Mouse (Mus musculus): ENCODE data around the gene Dlgap1. TPM values are rescaled to one million over a fixed set of nuclear protein-coding genes. Genes with fewer than 3 reads are reported as not detected.

Dlgap1 gene
- polyA plus RNA-seq, 1 experiment from 2014 or later, result 0.52 TPM

GRCm38 (mm10) chr17:70427866-70428265, 459.0 kb downstream of the Dlgap1 start:
- Histone ChIP-seq H3K27ac (ENCODE audit: poor library complexity, severe bottlenecking) (no peak overlapping the region), H3K9ac (no peak overlapping the region), H3K4me2 (no peak overlapping the region), H3K36me3 (no peaks in the 10 kb centered on the region), H3K9me3 (replicated peaks) (no peaks in the 10 kb centered on the region), H3K27me3 (replicated peaks) (no peaks in the 10 kb centered on the region), H3K4me3 (no peak overlapping the region), H3K4me1 (replicated peaks) (no peaks in the 10 kb centered on the region)
- ATAC-seq (ENCODE audit: insufficient number of reproducible peaks, low FRiP score), result no peak
- 82% methylated on average over 9 of the region's 9 CpGs for WGBS

- H3K27me3 ChIP-seq (replicated peaks), result no peaks in the 10 kb centered on the region
- 0 out of 2 replicates have a peak, but pooled peaks cover 2% of the 10 kb centered on the region for H3K9me3 ChIP-seq (replicated peaks)
- H3K9ac ChIP-seq, result no peak overlapping the region
- H3K4me1 ChIP-seq (replicated peaks), result no peaks in the 10 kb centered on the region
- ATAC-seq (ENCODE audit: insufficient number of reproducible peaks, low FRiP score), result no peak
- no peak overlapping the region for H3K27ac ChIP-seq (ENCODE audit: poor library complexity, severe bottlenecking)
- H3K4me2 ChIP-seq, result peak overlapping the region; percentile 57
- no peak overlapping the region for H3K4me3 ChIP-seq
- 15% methylated on average over 17 of the region's 17 CpGs for WGBS
- no peaks in the 10 kb centered on the region for H3K36me3 ChIP-seq
Observed at GRCm38 (mm10) chr17:70429746-70430451, 461.0 kb downstream of the Dlgap1 start.

GRCm38 (mm10) chr17:70430452-70430787, 461.5 kb downstream of the Dlgap1 start:
- 19% methylated on average over 5 of the region's 5 CpGs for WGBS
- ATAC-seq (ENCODE audit: insufficient number of reproducible peaks, low FRiP score), result no peak

DNA sequence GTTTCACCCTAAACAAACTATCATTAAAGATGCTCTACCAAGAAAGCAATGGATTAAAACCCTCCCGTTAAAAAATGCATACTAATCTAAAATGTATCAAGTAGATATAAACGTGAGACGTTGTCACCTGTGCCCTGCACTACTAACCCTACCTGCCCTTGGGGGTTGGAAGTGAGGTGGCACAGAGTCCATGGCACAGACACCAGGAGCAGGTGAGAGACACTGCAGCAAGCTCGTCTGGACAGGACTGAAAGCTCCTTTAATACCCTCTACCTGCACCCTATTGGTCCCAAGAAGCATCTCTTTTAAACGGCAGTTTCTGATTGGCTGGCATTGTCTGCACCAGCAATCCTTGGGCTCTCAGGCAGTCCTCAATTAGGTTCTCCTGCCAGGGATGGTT, 464.0 kb downstream of the Dlgap1 start:
- Histone ChIP-seq H3K4me1 (replicated peaks) (no peaks in the 10 kb centered on the region), H3K9me3 (replicated peaks) (0 out of 2 replicates have a peak, but pooled peaks cover 2% of the 10 kb centered on the region), H3K4me2 (no peak overlapping the region), H3K27me3 (replicated peaks) (no peaks in the 10 kb centered on the region), H3K4me3 (no peak overlapping the region), H3K36me3 (no peaks in the 10 kb centered on the region), H3K27ac (ENCODE audit: poor library complexity, severe bottlenecking) (no peak overlapping the region), H3K9ac (no peak overlapping the region)
- WGBS, result 70% methylated on average over 5 of the region's 5 CpGs
- no peak for ATAC-seq (ENCODE audit: insufficient number of reproducible peaks, low FRiP score)

More at GRCm38 (mm10) chr17:70430452-70430787, 461.5 kb downstream of the Dlgap1 start:
- Histone ChIP-seq H3K36me3 (no peaks in the 10 kb centered on the region), H3K27ac (ENCODE audit: poor library complexity, severe bottlenecking) (no peak overlapping the region), H3K27me3 (replicated peaks) (no peaks in the 10 kb centered on the region), H3K9ac (no peak overlapping the region), H3K4me2 (no peak overlapping the region), H3K9me3 (replicated peaks) (0 out of 2 replicates have a peak, but pooled peaks cover 2% of the 10 kb centered on the region), H3K4me1 (replicated peaks) (no peaks in the 10 kb centered on the region), H3K4me3 (no peak overlapping the region)

DNA sequence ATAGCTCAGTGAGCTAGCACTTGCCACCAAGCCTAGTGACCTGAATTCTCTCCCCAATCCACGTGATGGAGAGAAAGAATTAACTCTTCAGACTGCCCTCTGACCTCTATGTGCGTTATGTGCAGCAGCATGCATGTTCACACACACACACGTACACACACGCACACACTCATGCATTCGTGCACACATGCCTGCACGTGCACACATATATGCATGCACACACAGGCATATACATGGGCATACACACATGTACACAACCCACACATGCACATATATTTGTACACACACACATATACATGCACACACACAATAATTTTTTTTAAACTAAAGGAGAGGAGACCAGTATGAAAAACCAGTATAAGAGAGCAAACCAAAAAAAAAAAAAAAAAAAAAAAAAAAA, 465.7 kb downstream of the Dlgap1 start:
- ATAC-seq (ENCODE audit: insufficient number of reproducible peaks, low FRiP score), result no peak
- 76% methylated on average over 6 of the region's 6 CpGs for WGBS
- Histone ChIP-seq H3K4me3 (no peak overlapping the region), H3K4me2 (no peak overlapping the region), H3K27me3 (replicated peaks) (no peaks in the 10 kb centered on the region), H3K9me3 (replicated peaks) (0 out of 2 replicates have a peak, but pooled peaks cover 2% of the 10 kb centered on the region), H3K36me3 (no peaks in the 10 kb centered on the region), H3K4me1 (replicated peaks) (no peaks in the 10 kb centered on the region), H3K27ac (ENCODE audit: poor library complexity, severe bottlenecking) (no peak overlapping the region), H3K9ac (no peak overlapping the region)

GRCm38 (mm10) chr17:70435612-70436011, 466.7 kb downstream of the Dlgap1 start:
- no peak for ATAC-seq (ENCODE audit: insufficient number of reproducible peaks, low FRiP score)
- H3K36me3 ChIP-seq, result no peaks in the 10 kb centered on the region
- no peak overlapping the region for H3K4me3 ChIP-seq
- no peaks in the 10 kb centered on the region for H3K4me1 ChIP-seq (replicated peaks)
- no peak overlapping the region for H3K9ac ChIP-seq
- no peaks in the 10 kb centered on the region for H3K27me3 ChIP-seq (replicated peaks)
- H3K9me3 ChIP-seq (replicated peaks), result 0 out of 2 replicates have a peak, but pooled peaks cover 2% of the 10 kb centered on the region
- 74% methylated on average over 6 of the region's 6 CpGs for WGBS
- H3K27ac ChIP-seq (ENCODE audit: poor library complexity, severe bottlenecking), result no peak overlapping the region
- no peak overlapping the region for H3K4me2 ChIP-seq

- WGBS, result 62% methylated on average over 5 of the region's 5 CpGs
- Histone ChIP-seq H3K27me3 (replicated peaks) (no peaks in the 10 kb centered on the region), H3K27ac (ENCODE audit: poor library complexity, severe bottlenecking) (no peak overlapping the region), H3K9me3 (replicated peaks) (0 out of 2 replicates have a peak, but pooled peaks cover 2% of the 10 kb centered on the region), H3K9ac (no peak overlapping the region), H3K4me2 (no peak overlapping the region), H3K4me1 (replicated peaks) (no peaks in the 10 kb centered on the region), H3K36me3 (no peaks in the 10 kb centered on the region), H3K4me3 (no peak overlapping the region)
- ATAC-seq (ENCODE audit: insufficient number of reproducible peaks, low FRiP score), result no peak
Observed at GRCm38 (mm10) chr17:70437229-70437628, 468.4 kb downstream of the Dlgap1 start.

DNA sequence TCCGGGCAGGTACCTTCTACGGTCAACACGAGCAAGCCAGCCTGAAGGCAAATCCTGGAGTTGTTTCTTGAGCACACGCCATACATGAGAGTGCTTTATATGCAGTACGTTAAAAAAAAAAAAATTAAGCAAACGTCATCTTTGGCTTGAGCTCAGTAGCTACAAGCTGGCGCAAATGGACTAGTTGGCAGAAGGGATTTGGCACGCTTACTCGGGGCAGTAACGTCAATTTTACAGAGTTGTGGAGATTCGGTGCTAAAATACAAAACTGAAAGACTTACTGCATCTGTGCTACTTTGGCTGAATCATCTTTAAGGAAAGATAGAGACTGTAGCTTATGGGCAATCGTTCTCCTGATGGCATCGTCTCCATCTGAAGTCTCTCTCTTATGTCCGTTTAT, 474.1 kb downstream of the Dlgap1 start:
- Histone ChIP-seq H3K27me3 (replicated peaks) (no peaks in the 10 kb centered on the region), H3K4me3 (no peak overlapping the region), H3K27ac (ENCODE audit: poor library complexity, severe bottlenecking) (no peak overlapping the region), H3K36me3 (no peaks in the 10 kb centered on the region), H3K9ac (no peak overlapping the region), H3K9me3 (replicated peaks) (0 out of 2 replicates have a peak, but pooled peaks cover 5% of the 10 kb centered on the region), H3K4me1 (replicated peaks) (no peaks in the 10 kb centered on the region), H3K4me2 (no peak overlapping the region)
- 83% methylated on average over 14 of the region's 14 CpGs for WGBS
- no peak for ATAC-seq (ENCODE audit: insufficient number of reproducible peaks, low FRiP score)

GRCm38 (mm10) chr17:70446451-70446850, 477.6 kb downstream of the Dlgap1 start:
- no peaks in the 10 kb centered on the region for H3K36me3 ChIP-seq
- no peaks in the 10 kb centered on the region for H3K27me3 ChIP-seq (replicated peaks)
- H3K4me3 ChIP-seq, result no peak overlapping the region
- no peak overlapping the region for H3K27ac ChIP-seq (ENCODE audit: poor library complexity, severe bottlenecking)
- no peak overlapping the region for H3K9ac ChIP-seq
- H3K4me2 ChIP-seq, result no peak overlapping the region
- 0 out of 2 replicates have a peak, but pooled peaks cover 5% of the 10 kb centered on the region for H3K9me3 ChIP-seq (replicated peaks)
- H3K4me1 ChIP-seq (replicated peaks), result no peaks in the 10 kb centered on the region
- 71% methylated on average over 8 of the region's 8 CpGs for WGBS
- ATAC-seq (ENCODE audit: insufficient number of reproducible peaks, low FRiP score), result no peak

GRCm38 (mm10) chr17:70455036-70455435, 486.2 kb downstream of the Dlgap1 start:
- no peaks in the 10 kb centered on the region for H3K27me3 ChIP-seq (replicated peaks)
- ATAC-seq (ENCODE audit: insufficient number of reproducible peaks, low FRiP score), result no peak
- no peak overlapping the region for H3K4me3 ChIP-seq
- H3K4me1 ChIP-seq (replicated peaks), result no peaks in the 10 kb centered on the region
- no peaks in the 10 kb centered on the region for H3K36me3 ChIP-seq
- 83% methylated on average over 7 of the region's 7 CpGs for WGBS
- H3K9ac ChIP-seq, result no peak overlapping the region
- no peak overlapping the region for H3K27ac ChIP-seq (ENCODE audit: poor library complexity, severe bottlenecking)
- H3K4me2 ChIP-seq, result no peak overlapping the region
- H3K9me3 ChIP-seq (replicated peaks), result no peaks in the 10 kb centered on the region

DNA sequence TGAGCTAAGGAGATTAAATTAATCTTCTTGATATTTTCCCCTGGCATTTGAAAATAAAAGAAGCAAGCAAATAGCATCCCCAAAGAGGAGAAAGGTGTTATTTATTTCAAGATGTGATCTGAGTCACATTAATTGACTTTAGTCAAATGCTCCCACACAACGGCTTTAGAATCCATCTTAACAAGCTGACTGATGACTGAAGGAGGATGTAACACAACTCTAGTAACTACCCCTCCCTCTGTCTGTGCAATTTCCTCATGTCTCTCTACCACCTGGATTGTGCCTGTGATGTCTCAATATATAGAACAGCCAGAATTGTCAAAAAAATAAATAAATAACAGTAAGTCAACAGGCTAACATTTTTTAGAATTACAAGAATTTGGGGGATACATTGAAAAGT, 488.2 kb downstream of the Dlgap1 start:
- WGBS, result 70% methylated on average over 1 of the region's 1 CpGs
- no peaks in the 10 kb centered on the region for H3K36me3 ChIP-seq

GRCm38 (mm10) chr17:70462231-70462630, 493.4 kb downstream of the Dlgap1 start:
- Histone ChIP-seq H3K9ac (no peak overlapping the region), H3K9me3 (replicated peaks) (no peaks in the 10 kb centered on the region), H3K4me3 (no peak overlapping the region), H3K27ac (ENCODE audit: poor library complexity, severe bottlenecking) (no peak overlapping the region), H3K36me3 (no peaks in the 10 kb centered on the region), H3K27me3 (replicated peaks) (no peaks in the 10 kb centered on the region), H3K4me2 (no peak overlapping the region), H3K4me1 (replicated peaks) (no peaks in the 10 kb centered on the region)
- 81% methylated on average over 8 of the region's 8 CpGs for WGBS
- no peak for ATAC-seq (ENCODE audit: insufficient number of reproducible peaks, low FRiP score)

More for the DNA sequence above, 488.2 kb downstream of the Dlgap1 start:
- Histone ChIP-seq H3K9me3 (replicated peaks) (no peaks in the 10 kb centered on the region), H3K4me2 (no peak overlapping the region), H3K27me3 (replicated peaks) (no peaks in the 10 kb centered on the region), H3K27ac (ENCODE audit: poor library complexity, severe bottlenecking) (no peak overlapping the region), H3K4me1 (replicated peaks) (no peaks in the 10 kb centered on the region), H3K4me3 (no peak overlapping the region), H3K9ac (no peak overlapping the region)
- ATAC-seq (ENCODE audit: insufficient number of reproducible peaks, low FRiP score), result no peak

All from heart, embryonic 12.5 days (tissue).